Mouse (Mus musculus): ENCODE data around the gene Nupl1. TPM values are rescaled to one million over a fixed set of nuclear protein-coding genes. Genes with fewer than 3 reads are reported as not detected.

Nupl1 gene
- polyA plus RNA-seq, 2 experiments: 0.03 TPM; not detected in 1

GRCm38 (mm10) chr14:60254774-60255173 is 3.5 kb upstream of the Nupl1 start:
- Histone ChIP-seq H3K4me3 (ENCODE audit: insufficient read depth in 1 of 2, low read depth in 2 of 2, low read length in 2 of 2) (no peak overlapping the region), H3K36me3 (replicated peaks; ENCODE audit: control insufficient read depth, insufficient read depth, low read depth) (no peaks in the 10 kb centered on the region), H3K4me2 (ENCODE audit: low read depth) (no peak overlapping the region), H3K4me1 (replicated peaks; ENCODE audit: control insufficient read depth in 2 of 2, insufficient read depth in 2 of 2, low read length in 1 of 2) (peaks cover 15 to 28% of the 10 kb centered on the region in 2 experiments), H3K9me3 (ENCODE audit: control insufficient read depth, low read length) (no peaks in the 10 kb centered on the region), H3K9ac (replicated peaks) (no peak overlapping the region), H3K27ac (no peak overlapping the region), H3K27me3 (ENCODE audit: control insufficient read depth, insufficient read depth, low read length) (no peaks in the 10 kb centered on the region)
- no peak for ATAC-seq (ENCODE audit: insufficient read depth)
- TF ChIP-seq CTCF (IDR thresholded peaks at IDR 0.05; ENCODE audit: low read depth) (no peak), EP300 (IDR thresholded peaks at IDR 0.05; ENCODE audit: low read depth) (no peak)
- no peak for DNase-seq (ENCODE audit: low read depth in 3 of 3, low spot score in 3 of 3)

- Histone ChIP-seq H3K4me1 (replicated peaks; ENCODE audit: control insufficient read depth in 2 of 2, insufficient read depth in 2 of 2, low read length in 1 of 2) (peaks cover 20 to 34% of the 10 kb centered on the region in 2 experiments), H3K27me3 (ENCODE audit: control insufficient read depth, insufficient read depth, low read length) (no peaks in the 10 kb centered on the region), H3K4me2 (ENCODE audit: low read depth) (0 out of 2 replicates have a peak overlapping the region, but pooled peaks have one; percentile 3), H3K9me3 (ENCODE audit: control insufficient read depth, low read length) (no peaks in the 10 kb centered on the region), H3K27ac (no peak overlapping the region), H3K36me3 (replicated peaks; ENCODE audit: control insufficient read depth, insufficient read depth, low read depth) (no peaks in the 10 kb centered on the region), H3K4me3 (ENCODE audit: insufficient read depth in 1 of 2, low read depth in 2 of 2, low read length in 2 of 2) (no peak overlapping the region), H3K9ac (replicated peaks) (no peak overlapping the region)
- DNase-seq (ENCODE audit: low read depth in 3 of 3, low spot score in 3 of 3) (no peak), ATAC-seq (ENCODE audit: insufficient read depth) (no peak)
- 15% methylated on average over 3 of the region's 3 CpGs for WGBS (ENCODE audit: insufficient replicate concordance)
- no peak for TF ChIP-seq CTCF (IDR thresholded peaks at IDR 0.05; ENCODE audit: low read depth)
- TF ChIP-seq EP300 (IDR thresholded peaks at IDR 0.05; ENCODE audit: low read depth): no peak
These were observed 2.2 kb upstream of the Nupl1 start for GRCm38 (mm10) chr14:60253466-60253865.

DNA sequence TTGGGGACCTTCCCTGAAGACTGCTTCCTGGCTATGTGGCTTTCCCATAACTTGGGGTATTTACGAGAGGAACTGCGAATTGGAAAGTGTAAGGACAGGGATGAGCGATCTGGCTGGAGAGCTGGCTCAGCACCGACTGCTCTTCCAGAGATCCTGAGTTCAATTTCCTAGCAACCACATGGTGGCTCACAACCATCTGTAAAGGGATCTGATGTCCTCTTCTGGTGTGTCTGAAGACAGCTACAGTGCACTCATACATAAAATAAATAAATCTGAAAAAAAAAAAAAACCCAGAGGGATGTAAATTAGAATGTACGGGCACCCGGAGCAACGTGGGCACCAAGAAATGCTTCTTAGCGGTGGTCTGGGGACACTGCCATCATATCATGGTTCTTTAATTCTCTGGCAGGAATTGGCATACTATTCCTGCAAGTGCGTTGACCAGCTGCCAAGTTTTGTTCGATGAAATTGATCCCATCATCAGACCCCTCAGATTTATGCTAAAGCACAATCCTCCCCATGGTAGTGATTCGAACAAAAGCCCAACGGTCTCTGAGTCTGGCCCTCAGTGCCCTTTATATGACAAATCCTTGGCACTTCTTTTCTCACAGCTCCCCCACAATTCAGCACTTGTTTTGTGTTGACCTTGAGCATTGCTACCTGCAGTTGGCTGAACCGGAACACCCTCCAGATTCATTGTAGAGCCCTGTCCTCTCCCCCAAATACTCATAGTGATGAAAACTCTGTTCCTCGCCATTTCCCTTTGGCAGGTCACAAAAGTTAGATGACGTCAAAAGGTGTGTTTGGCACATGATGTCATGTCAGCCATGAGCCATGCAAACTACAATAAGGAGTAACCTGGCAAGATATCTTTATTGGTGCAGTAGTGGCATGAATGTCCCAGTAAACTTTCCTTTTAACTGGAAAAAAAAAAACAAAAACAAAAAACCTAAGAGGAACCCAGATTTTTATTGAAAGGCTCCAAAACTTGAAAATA is 1.1 kb upstream of the Nupl1 start:
- peak overlapping the region; percentile 76 to 92 for H3K4me3 ChIP-seq (ENCODE audit: insufficient read depth in 1 of 2, low read depth in 2 of 2, low read length in 2 of 2)
- no peaks in the 10 kb centered on the region for H3K36me3 ChIP-seq (replicated peaks; ENCODE audit: control insufficient read depth, insufficient read depth, low read depth)
- peaks cover 20 to 29% of the 10 kb centered on the region in 2 experiments for H3K4me1 ChIP-seq (replicated peaks; ENCODE audit: control insufficient read depth in 2 of 2, insufficient read depth in 2 of 2, low read length in 1 of 2)
- 20% methylated on average over 15 of the region's 15 CpGs for WGBS (ENCODE audit: insufficient replicate concordance)
- DNase-seq (ENCODE audit: low read depth in 3 of 3, low spot score in 3 of 3): no peak
- no peaks in the 10 kb centered on the region for H3K27me3 ChIP-seq (ENCODE audit: control insufficient read depth, insufficient read depth, low read length)
- peak overlapping the region; percentile 82 for H3K9ac ChIP-seq (replicated peaks)
- H3K9me3 ChIP-seq (ENCODE audit: control insufficient read depth, low read length): no peaks in the 10 kb centered on the region
- H3K4me2 ChIP-seq (ENCODE audit: low read depth): peak overlapping the region; percentile 72
- TF ChIP-seq CTCF (IDR thresholded peaks at IDR 0.05; ENCODE audit: low read depth): 0 out of 2 replicates have a peak, but pooled peaks have one; percentile 2
- TF ChIP-seq EP300 (IDR thresholded peaks at IDR 0.05; ENCODE audit: low read depth): no peak
- no peak; the same call in 1 of the 2 replicates for ATAC-seq (ENCODE audit: insufficient read depth)
- H3K27ac ChIP-seq: peak overlapping the region; percentile 79

GRCm38 (mm10) chr14:60250879-60251278 is 352 bp downstream of the Nupl1 start:
- Histone ChIP-seq H3K27ac (peak overlapping the region; percentile 45), H3K9ac (replicated peaks) (peak overlapping the region; percentile 98), H3K4me2 (ENCODE audit: low read depth) (peak overlapping the region; percentile 86), H3K9me3 (ENCODE audit: control insufficient read depth, low read length) (no peaks in the 10 kb centered on the region), H3K4me3 (ENCODE audit: insufficient read depth in 1 of 2, low read depth in 2 of 2, low read length in 2 of 2) (peak overlapping the region; percentile 76 to 82), H3K4me1 (replicated peaks; ENCODE audit: control insufficient read depth in 2 of 2, insufficient read depth in 2 of 2, low read length in 1 of 2) (peaks cover 15 to 19% of the 10 kb centered on the region in 2 experiments), H3K27me3 (ENCODE audit: control insufficient read depth, insufficient read depth, low read length) (no peaks in the 10 kb centered on the region), H3K36me3 (replicated peaks; ENCODE audit: control insufficient read depth, insufficient read depth, low read depth) (no peaks in the 10 kb centered on the region)
- no peak for DNase-seq (ENCODE audit: low read depth in 3 of 3, low spot score in 3 of 3)
- ATAC-seq (ENCODE audit: insufficient read depth): peak; percentile 61
- 1% methylated on average over 39 of the region's 39 CpGs for WGBS (ENCODE audit: insufficient replicate concordance)
- TF ChIP-seq CTCF (IDR thresholded peaks at IDR 0.05; ENCODE audit: low read depth) (no peak), EP300 (IDR thresholded peaks at IDR 0.05; ENCODE audit: low read depth) (no peak)

DNA sequence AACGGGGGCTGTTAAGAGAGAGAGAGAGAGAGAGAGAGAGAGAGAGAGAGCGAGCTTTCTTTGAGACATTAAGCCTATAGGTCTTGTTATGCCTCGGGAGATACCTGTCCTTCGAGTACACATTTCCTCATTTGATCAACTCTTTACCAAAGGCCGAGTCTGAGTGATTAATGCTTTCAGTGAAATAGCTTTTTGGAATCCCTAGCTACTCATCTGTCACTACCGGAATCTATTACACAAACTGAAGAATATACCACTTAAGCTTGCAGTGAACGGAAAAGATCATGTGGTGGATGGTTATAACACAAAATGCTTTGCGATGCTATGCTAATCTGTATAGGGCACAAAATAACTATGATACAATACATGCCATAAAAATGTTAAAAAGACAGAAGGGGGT is 865 bp downstream of the Nupl1 start:
- Histone ChIP-seq H3K4me3 (ENCODE audit: insufficient read depth in 1 of 2, low read depth in 2 of 2, low read length in 2 of 2) (peak overlapping the region; percentile 76 to 82), H3K9ac (replicated peaks) (peak overlapping the region; percentile 98), H3K27ac (peak overlapping the region; percentile 19; the same call in 1 of the 2 replicates), H3K36me3 (replicated peaks; ENCODE audit: control insufficient read depth, insufficient read depth, low read depth) (no peaks in the 10 kb centered on the region), H3K27me3 (ENCODE audit: control insufficient read depth, insufficient read depth, low read length) (no peaks in the 10 kb centered on the region), H3K4me2 (ENCODE audit: low read depth) (peak overlapping the region; percentile 86), H3K4me1 (replicated peaks; ENCODE audit: control insufficient read depth in 2 of 2, insufficient read depth in 2 of 2, low read length in 1 of 2) (peaks cover 15 to 19% of the 10 kb centered on the region in 2 experiments), H3K9me3 (ENCODE audit: control insufficient read depth, low read length) (no peaks in the 10 kb centered on the region)
- WGBS (ENCODE audit: insufficient replicate concordance): 2% methylated on average over 8 of the region's 8 CpGs
- ATAC-seq (ENCODE audit: insufficient read depth): no peak
- TF ChIP-seq CTCF (IDR thresholded peaks at IDR 0.05; ENCODE audit: low read depth) (no peak), EP300 (IDR thresholded peaks at IDR 0.05; ENCODE audit: low read depth) (no peak)
- DNase-seq (ENCODE audit: low read depth in 3 of 3, low spot score in 3 of 3): no peak

Data from liver, embryonic 14.5 days (tissue).